Mouse (Mus musculus): ENCODE measurements around the gene Gm6904.
"Not testable (repeated sequence)": the region's sequence is repeated elsewhere in the genome, so short reads cannot be mapped to it uniquely, and the experiment has no call there.

The Gm6904 gene

GRCm38 (mm10) chr14:59260056-59260455 lies at the start of gene Gm6904:
Gene Gm6904 (minus strand): TSS chr14:59260216.
- DNase-seq, result no peak

GRCm38 (mm10) chr14:59297391-59297790 lies 37.4 kb upstream of the Gm6904 start, which contains the start of gene Phf11a:
Gene Phf11a (minus strand): TSS chr14:59297522.
- DNase-seq, result not testable (repeated sequence)

GRCm38 (mm10) chr14:59291769-59292168 lies 31.8 kb upstream of the Gm6904 start:
- not testable (repeated sequence) for DNase-seq

- not testable (repeated sequence) for DNase-seq
Observed at GRCm38 (mm10) chr14:59274961-59275360, 14.9 kb upstream of the Gm6904 start.

- DNase-seq, result not testable (repeated sequence)
Observed at GRCm38 (mm10) chr14:59255861-59256260, 4.2 kb downstream of the Gm6904 start.

- peak; percentile 35 for DNase-seq
Observed at GRCm38 (mm10) chr14:59250350-59250749, 9.7 kb downstream of the Gm6904 start.

- DNase-seq, result no peak
Observed at GRCm38 (mm10) chr14:59233635-59234034, 26.4 kb downstream of the Gm6904 start.

- DNase-seq, result no peak
Observed at GRCm38 (mm10) chr14:59232003-59232402, 28.0 kb downstream of the Gm6904 start.

- no peak for DNase-seq
Observed at GRCm38 (mm10) chr14:59230331-59230966, 29.6 kb downstream of the Gm6904 start.

GRCm38 (mm10) chr14:59229822-59230221 lies 30.2 kb downstream of the Gm6904 start:
- DNase-seq, result no peak

GRCm38 (mm10) chr14:59226240-59226639 lies 33.8 kb downstream of the Gm6904 start:
- DNase-seq, result no peak

GRCm38 (mm10) chr14:59219241-59219640 lies 40.8 kb downstream of the Gm6904 start:
- DNase-seq, result no peak

- no peak for DNase-seq
Observed at GRCm38 (mm10) chr14:59209816-59210215, 50.2 kb downstream of the Gm6904 start.

- DNase-seq, result no peak
Observed at GRCm38 (mm10) chr14:59209003-59209402, 51.0 kb downstream of the Gm6904 start.

GRCm38 (mm10) chr14:59205976-59206583 lies 53.9 kb downstream of the Gm6904 start:
- DNase-seq, result peak; percentile 49

GRCm38 (mm10) chr14:59205461-59205860 lies 54.6 kb downstream of the Gm6904 start:
- DNase-seq, result peak; percentile 41

GRCm38 (mm10) chr14:59201604-59202215 lies 58.3 kb downstream of the Gm6904 start:
- no peak for DNase-seq

- DNase-seq, result peak; percentile 98
Observed at GRCm38 (mm10) chr14:59200711-59201603, 59.1 kb downstream of the Gm6904 start, which contains the start of gene Rcbtb1. Gene Rcbtb1 (plus strand): TSS chr14:59201209.
